Mouse (Mus musculus) lung, adult 2 months (tissue): ENCODE data around the gene H2-M3.

Experiments used
- CTCF ChIP-seq: fragments of 200-500 bp; IDR thresholded peaks from 2 replicates; pipeline ENCODE4 v1.5.1; 2011; ENCODE audit warnings: mild to moderate bottlenecking, low read length, control low read depth; ENCODE audit not compliant: insufficient read depth
- POLR2A ChIP-seq: fragments of 200-500 bp; IDR thresholded peaks from 2 replicates; pipeline ENCODE4 v1.6.1; 2011; ENCODE audit warnings: low read depth, mild to moderate bottlenecking, control low read depth, low read length, borderline replicate concordance; ENCODE audit errors: extremely low read depth

- TF ChIP-seq CTCF: no peak
- no peak for TF ChIP-seq POLR2A
Observed at GRCm38 (mm10) chr17:37270702-37271092, 677 bp downstream of the H2-M3 start.
